Mouse (Mus musculus): ENCODE measurements around the gene Hs2st1.

- TF ChIP-seq POLR2A (IDR thresholded peaks at IDR 0.05; ENCODE audit: borderline replicate concordance, extremely low read depth, insufficient read depth, insufficient read length, poor library complexity, severe bottlenecking) (no peak), CTCF (IDR thresholded peaks at IDR 0.05; ENCODE audit: borderline replicate concordance, extremely low read depth, insufficient read depth, insufficient read length) (no peak)
Observed at GRCm38 (mm10) chr3:144614698-144615097, 44.7 kb upstream of the Hs2st1 start.

Measured in brain, embryonic 14.5 days (tissue).